Mouse (Mus musculus) spleen, adult 12 weeks (tissue): ENCODE data around the gene Ctps2.
"Not testable (repeated sequence)": the region's sequence is repeated elsewhere in the genome, so short reads cannot be mapped to it uniquely, and the experiment has no call there.

Experiments
- DNase-seq: peaks from one replicate; pipeline ENCODE4 v3.0.0; 2022; ENCODE audit warnings: low spot score

Gene Ctps2

DNA sequence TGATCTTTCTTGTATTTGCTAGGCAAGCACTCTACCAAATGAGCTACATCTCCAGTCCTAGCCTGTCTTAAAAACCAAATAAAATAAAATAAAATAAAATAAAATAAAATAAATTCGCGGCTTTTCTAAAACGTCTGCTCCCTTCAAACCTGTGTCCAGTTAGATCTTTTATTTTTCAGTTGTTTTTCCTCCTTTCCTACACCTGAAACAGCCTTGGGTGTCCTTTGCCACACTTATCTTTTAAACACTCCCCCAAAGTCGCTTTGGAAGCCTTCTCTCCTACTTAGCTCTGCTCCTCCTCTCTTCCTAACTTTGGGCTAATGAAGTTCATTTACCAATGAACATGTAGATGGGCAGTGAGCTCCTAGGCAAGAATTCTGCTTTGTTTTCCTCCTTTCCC, at the start of gene Ctps2:
Gene Ctps2 (plus strand): TSS at position 301 of the 400 bp plus-strand sequence.
- DNase-seq, result no peak

DNA sequence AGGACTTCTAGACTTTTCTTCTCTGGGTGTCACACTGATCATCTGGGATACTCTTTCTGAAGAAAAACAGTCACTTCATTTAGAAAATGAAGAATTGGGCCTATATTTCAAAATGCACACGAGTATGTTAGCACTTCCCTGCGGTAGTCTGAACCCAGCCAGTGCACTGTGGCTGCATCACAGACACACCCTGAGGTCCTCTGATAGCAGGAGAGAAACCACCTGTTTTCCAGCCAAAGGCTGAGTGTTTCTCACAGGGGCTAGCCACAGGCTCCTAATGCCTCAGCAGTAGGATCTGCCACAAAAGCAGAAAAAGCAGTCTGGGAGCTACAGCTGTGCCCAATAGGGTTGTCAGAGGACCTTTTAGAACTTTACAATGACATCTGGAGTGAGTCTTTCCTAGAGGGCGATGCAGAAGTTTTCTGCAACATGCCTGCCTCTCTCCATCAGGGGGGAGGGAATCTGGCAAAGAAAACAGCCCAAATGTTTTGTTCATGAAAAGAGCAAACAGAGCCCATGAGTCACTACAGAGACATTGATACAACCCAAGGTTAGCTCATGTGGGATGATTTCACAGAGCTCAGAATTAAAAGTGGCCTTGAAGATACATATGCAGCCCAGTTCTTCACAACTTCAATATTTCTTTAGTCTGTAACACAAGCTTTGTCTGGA, 32.6 kb upstream of the Ctps2 start:
- no peak for DNase-seq

DNA sequence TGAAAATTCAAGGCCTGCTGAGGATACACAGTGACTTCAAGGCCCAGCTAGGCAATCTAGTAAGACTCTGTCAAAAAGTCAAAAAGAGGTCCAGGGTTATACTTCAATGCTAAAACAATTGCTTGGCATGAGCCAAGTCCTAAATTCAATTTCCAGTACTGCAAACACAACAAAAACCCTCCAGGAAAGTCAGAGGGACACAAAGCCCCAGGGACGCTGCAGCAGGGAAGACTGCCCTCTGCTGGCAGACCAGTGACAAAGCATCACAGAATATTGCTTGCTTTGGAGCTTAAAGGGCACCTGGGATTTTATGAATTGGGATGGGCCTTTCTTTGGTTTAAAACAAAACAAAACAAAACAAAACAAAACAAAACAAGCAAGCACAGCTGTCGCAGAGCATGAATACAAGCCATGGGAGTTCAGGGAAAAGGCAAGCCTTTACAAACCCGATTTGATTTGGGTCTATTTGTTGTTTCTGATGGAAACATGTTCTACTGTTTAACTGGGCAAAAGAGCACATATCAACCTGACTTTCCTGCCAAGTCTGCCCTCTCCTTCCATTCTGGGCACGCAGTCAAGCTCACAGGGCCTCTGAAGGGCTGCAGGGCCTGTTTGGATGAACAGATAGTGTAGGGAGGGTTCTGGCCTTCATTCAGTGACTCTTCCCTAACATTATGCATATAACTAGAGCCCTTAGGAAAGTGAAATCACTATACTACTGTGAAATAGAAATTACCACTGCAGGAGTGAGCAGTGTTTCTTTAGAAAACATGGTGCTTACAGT, 29.1 kb upstream of the Ctps2 start:
- DNase-seq, result no peak

DNA sequence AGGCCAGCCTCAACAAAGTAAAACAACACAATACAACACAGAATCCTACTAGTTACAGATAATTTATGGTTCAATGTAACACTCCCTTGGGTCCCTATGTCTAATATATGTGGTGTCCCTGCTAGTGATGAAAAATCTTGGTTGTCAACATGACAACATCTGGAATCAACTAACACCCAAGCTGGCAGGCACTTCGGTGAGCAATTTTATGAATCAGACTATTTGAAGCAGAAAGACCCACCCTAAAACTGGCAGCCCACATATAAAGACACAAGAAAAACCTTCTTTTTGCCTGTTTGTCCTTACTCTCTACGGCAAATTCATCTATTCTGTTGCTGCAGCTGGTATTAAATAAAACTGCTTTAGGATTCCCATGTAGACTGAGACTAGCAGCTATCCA, 27.3 kb upstream of the Ctps2 start:
- DNase-seq, result no peak

GRCm38 (mm10) chrX:162878236-162878635, 22.8 kb upstream of the Ctps2 start:
- no peak for DNase-seq

- DNase-seq, result peak; percentile 76
These were observed 13.0 kb upstream of the Ctps2 start, which contains the start of gene Syap1 for GRCm38 (mm10) chrX:162887931-162888511. Syap1 (minus strand) TSS chrX:162888447.

- not testable (repeated sequence) for DNase-seq
These were observed 12.3 kb upstream of the Ctps2 start for GRCm38 (mm10) chrX:162888575-162889223.

- peak; percentile 11 for DNase-seq
These were observed 467 bp downstream of the Ctps2 start for GRCm38 (mm10) chrX:162901371-162902039.

DNA sequence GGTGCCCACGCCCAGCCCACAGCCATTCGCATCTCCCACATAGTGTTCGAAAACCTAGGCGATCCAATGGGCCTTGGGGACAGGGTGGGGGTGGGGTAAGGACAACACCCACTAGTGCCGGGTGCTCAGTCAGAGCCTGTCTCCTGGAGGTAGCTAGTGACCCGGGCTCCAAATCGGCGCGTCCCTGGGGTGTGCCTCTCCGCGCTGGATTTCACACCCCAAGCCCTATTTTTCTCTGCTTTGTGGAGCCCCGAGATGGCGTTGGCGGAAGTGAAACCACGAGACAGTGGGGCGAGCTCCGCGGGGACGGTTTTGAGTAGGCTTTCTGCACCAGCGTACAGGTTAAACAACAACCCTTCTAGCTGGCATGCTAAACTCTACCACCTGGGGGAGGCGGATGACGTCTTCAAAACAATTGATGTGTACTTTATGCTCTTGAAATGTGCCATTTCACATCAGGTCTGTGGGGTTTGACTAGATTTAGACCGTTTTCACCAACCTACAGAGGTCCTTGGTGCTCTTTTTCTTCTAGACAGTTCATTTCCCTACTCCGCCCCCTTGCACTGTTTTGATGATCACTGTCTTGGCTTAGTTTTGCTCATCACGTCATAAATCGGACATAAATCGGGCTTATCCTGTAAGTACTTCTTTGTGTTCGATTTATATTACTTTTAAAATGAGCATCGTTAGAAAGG, 1.1 kb downstream of the Ctps2 start:
- peak; percentile 40 for DNase-seq

- no peak for DNase-seq
These were observed 6.5 kb downstream of the Ctps2 start for GRCm38 (mm10) chrX:162907554-162907953.

- DNase-seq, result no peak
These were observed 12.6 kb downstream of the Ctps2 start for GRCm38 (mm10) chrX:162913651-162914050.

DNA sequence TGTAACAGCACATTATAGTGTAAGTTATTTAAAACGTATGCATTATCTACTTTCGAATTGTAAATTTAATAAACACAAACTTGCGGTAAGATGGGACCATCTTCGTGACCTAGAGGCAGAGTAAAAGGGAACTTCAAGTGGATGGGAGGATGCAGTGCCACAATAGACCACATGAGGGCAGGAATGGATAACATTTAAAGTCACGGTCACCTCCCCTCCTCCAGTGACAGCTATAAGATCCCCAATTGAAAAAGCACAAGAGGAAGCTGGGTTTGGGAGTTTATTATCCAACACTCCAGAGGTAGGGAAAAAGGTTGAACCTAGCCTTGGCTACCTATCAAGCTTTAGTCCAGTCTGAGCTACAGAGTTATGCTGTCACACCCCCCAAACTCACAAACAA, 14.7 kb downstream of the Ctps2 start:
- DNase-seq, result peak; percentile 5

- no peak for DNase-seq
These were observed 20.6 kb downstream of the Ctps2 start for GRCm38 (mm10) chrX:162921487-162922125.

- no peak for DNase-seq
These were observed 30.4 kb downstream of the Ctps2 start for GRCm38 (mm10) chrX:162931467-162931866.

DNA sequence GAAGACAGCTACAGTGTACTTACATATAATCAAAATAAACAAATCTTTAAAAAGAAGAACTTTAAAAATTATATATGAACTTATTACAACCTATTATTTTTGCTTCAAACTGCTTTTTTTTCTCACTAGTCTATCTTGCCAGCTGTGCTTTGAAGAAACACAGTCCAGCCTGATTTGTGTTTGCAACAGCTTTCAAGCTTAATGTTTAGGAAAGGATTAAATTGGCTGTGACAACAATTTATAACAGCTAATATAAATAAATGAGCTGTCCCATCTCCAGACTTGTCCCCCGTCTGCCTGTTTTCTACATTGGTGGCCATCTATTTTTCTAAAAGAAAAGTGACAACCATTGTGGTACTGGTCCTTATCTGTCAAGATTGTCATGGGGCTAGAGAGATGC, 41.0 kb downstream of the Ctps2 start:
- no peak for DNase-seq

DNA sequence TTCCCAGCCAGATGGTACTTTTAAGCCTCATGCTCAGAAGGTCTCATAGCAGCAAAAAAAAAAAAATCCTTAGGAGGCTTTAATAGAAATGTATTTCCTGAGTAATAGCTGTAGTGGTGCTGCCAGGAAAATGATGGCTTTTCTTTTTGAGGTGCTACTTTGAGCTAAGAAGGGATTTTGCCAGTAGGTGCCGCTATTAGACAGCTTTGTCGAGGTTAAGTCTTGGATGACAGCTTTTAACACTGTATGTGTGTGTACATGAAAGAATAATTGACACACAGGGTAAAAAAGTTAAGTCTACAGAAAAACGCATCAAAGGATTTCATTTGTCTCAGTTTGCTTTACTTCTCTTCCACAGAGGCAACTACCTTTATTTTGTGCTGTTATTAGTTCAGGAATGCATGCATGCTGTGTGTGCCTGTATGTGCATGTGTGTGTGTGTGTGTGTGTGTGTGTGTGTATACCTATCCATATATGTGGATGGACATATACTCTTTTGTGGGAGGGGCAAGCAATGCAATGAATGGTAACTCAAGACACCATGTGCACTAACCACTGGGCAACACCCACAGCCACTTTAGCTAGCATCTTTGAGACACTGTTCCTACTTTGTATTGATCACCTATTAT, 48.9 kb downstream of the Ctps2 start:
- DNase-seq, result no peak

GRCm38 (mm10) chrX:162957921-162958320, 56.9 kb downstream of the Ctps2 start:
- DNase-seq, result no peak

DNA sequence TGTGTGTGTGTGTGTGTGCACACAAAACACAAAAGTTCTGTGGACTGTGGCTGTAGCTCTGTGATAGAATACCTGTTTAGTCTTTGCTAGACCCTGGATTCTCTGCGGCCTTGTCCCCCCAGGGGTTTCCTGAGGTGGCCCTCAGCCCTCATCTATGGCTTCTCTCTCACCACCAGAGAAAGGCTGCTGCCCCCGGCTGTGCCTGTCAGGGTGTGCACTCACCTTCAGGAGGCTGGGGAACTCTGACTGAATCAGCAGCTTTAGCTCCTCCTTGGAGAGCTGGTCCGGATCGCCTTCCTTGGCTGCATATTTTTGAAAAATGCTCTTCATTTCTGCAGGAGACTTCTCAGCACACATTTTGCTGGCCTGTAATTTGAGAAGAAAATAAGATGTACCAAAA, 62.8 kb downstream of the Ctps2 start:
- no peak for DNase-seq

- no peak for DNase-seq
These were observed 63.3 kb downstream of the Ctps2 start, which contains the start of gene S100g for GRCm38 (mm10) chrX:162964383-162964782. S100g (minus strand) TSS chrX:162964599.

- DNase-seq, result no peak
These were observed 66.4 kb downstream of the Ctps2 start for GRCm38 (mm10) chrX:162967456-162967855.
